Mouse (Mus musculus) gastrocnemius, adult 18-20 months (tissue): ENCODE measurements around the gene Serf2. TPM values are rescaled to one million over a fixed set of nuclear protein-coding genes. Genes with fewer than 3 reads are reported as not detected.
A peak's percentile ranks its signal among the peaks of the same experiment; 100 is the strongest.
"Not testable (repeated sequence)": the region's sequence is repeated elsewhere in the genome, so short reads cannot be mapped to it uniquely, and the experiment has no call there.

Experiments
- DNase-seq: peaks from one replicate; pipeline ENCODE4 v3.0.0; 2021; ENCODE audit warnings: low spot score
- total RNA-seq, 2 experiments: library from RNA; stranded (reverse); gene quantifications; 2 replicates each; pipeline ENCODE4 v1.2.3; 2021

The Serf2 gene
- total RNA-seq, 2 experiments from 2014 or later: 334 to 355 TPM

- no peak for DNase-seq
Observed at GRCm38 (mm10) chr2:121446506-121446905, 2.5 kb upstream of the Serf2 start.

- DNase-seq: no peak
Observed at GRCm38 (mm10) chr2:121447006-121447405, 2.0 kb upstream of the Serf2 start.

GRCm38 (mm10) chr2:121448136-121448535 is 859 bp upstream of the Serf2 start:
- DNase-seq: peak; percentile 57

DNA sequence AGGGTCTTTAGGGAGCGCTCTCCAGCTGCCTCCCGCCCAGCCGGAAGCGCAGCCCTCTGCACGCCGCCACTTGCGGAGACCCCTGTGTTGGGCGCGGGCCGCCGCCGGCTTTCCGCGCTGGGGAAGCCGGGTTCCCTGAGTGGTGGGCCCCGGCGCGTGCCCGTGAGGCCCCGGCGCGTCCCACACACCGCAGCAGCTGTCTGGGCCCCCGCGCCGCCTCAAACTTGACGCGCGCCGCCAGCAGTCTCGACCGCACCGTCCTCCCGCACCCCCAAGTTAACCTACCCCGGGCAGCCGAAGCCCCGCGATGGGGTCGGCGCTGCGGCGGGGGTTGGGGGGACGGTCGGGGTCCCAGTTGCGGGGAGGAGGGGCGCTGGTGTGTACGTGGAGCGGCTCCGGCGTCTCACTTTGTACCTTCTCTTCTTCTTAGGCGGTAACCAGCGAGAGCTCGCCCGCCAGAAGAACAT is 583 bp downstream of the Serf2 start:
- no peak for DNase-seq

DNA sequence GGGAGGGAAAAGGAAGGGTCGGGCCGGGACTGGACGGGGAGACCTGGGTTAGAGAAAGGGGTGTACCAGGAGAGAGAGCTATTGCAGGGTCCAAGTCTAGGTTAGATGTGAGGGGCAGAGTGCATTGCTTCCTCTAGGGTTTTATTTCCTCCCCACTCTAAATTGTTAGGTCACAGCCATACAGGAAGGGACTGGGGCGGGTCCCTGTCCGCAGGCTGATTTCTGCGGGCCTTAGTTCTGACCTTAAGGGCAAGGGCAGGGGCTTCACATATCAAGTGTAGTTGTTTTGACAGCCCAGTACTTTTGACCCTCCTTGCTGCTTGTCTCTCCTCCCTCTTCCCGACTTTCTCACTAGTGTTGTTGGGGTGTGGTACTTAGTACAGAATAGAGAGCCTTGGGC is 1.1 kb downstream of the Serf2 start:
- no peak for DNase-seq

GRCm38 (mm10) chr2:121452361-121452760 is 3.4 kb downstream of the Serf2 start:
- no peak for DNase-seq

DNA sequence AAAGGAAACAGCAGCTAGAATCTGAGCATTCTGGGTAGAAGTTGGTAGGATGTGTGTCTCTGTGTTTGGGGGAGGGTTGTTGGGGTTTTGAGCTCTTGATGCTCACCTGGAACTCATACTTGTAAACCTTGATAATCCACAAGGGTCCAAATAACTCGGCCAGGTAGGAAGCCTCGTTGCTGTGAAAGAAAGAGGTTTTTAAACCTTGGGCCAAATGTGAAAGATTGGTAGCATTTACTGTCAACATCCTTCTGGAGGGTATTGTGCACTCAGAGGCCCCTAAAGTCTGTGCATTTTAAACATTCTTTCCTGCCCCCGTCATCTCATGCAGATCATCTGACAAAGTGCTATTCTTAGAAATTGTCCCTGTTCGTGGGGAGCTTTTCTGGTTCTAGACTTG is 4.0 kb downstream of the Serf2 start, which contains the start of gene Hypk:
Gene Hypk (plus strand): TSS at position 301 of the 400 bp plus-strand sequence.
- DNase-seq: no peak

GRCm38 (mm10) chr2:121453917-121454316 is 4.9 kb downstream of the Serf2 start:
- DNase-seq: no peak

GRCm38 (mm10) chr2:121455534-121455933 is 6.5 kb downstream of the Serf2 start:
- DNase-seq: no peak

DNA sequence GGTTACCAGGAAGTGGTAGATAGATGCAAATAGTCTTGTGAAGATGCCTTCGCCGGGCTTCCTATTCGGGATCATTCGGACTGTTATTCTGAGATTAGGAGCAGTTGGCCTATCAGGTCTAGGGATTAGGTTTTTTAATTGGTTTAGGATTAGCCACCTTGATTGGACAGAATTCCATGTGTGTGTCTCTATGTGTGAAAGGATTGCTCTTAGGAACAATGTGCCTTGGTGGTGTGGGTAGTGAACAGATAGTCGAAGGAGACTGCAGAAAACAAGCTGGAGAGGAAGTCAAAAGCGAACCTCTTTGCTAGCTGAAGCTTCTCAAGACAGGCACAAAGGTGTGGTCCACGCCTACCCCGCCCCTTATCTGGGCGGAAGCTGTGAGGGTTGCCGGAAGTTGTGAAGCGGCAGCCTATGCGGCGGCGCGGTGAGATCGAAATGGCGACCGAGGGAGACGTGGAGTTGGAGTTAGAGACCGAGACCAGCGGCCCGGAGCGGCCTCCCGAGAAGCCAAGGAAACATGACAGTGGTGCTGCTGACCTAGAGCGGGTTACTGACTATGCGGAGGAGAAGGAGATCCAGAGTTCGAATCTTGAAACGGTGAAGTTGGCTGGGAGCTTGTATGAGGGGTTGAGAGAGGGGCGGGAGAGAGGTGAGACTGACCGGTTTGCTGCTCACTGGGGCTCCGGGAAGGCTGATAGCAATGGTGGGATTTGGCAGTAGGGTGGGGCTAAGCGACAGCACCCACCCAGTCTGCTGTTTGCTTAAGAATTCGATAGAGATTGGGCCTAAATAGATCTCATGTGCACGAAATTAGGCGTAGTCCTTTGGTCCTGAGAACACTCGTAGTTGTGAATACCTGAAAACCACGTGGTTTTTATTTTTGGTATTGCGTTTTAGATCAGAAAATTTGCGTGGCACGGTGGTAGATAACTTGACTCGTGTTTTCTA is 8.0 kb downstream of the Serf2 start, which contains the start of gene Serinc4:
Gene Serinc4 (minus strand): TSS at position 90 of the 951 bp plus-strand sequence.
- DNase-seq: peak; percentile 77

- no peak for DNase-seq
Observed at GRCm38 (mm10) chr2:121460071-121460470, 11.1 kb downstream of the Serf2 start.

- DNase-seq: not testable (repeated sequence)
Observed at GRCm38 (mm10) chr2:121468982-121469381, 20.0 kb downstream of the Serf2 start.

DNA sequence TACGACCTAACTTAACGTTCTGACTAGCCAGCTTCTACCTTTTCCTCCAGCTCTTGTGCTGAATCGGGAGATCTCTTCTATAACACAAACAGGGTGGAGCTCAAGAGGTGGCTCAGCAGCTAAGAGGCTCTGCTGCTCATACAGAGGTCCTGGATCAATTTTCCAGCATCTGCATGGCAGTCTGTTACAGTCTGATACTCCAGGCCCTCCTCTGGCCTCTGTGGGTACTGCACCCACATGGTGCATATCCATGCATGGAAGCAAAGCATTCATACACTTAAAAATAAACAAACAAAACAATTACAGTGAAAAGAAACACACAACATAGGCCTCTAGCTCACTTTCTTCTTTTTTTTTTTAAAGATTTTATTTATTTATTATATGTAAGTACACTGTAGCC is 23.8 kb downstream of the Serf2 start:
- not testable (repeated sequence) for DNase-seq

GRCm38 (mm10) chr2:121473301-121474179 is 24.5 kb downstream of the Serf2 start, which contains the start of gene Mfap1b:
Mfap1b (minus strand) TSS chr2:121474067.
- DNase-seq: peak; percentile 87

- no peak for DNase-seq
Observed at GRCm38 (mm10) chr2:121474180-121474535, 25.2 kb downstream of the Serf2 start.

GRCm38 (mm10) chr2:121475306-121475705 is 26.3 kb downstream of the Serf2 start:
- not testable (repeated sequence) for DNase-seq

DNA sequence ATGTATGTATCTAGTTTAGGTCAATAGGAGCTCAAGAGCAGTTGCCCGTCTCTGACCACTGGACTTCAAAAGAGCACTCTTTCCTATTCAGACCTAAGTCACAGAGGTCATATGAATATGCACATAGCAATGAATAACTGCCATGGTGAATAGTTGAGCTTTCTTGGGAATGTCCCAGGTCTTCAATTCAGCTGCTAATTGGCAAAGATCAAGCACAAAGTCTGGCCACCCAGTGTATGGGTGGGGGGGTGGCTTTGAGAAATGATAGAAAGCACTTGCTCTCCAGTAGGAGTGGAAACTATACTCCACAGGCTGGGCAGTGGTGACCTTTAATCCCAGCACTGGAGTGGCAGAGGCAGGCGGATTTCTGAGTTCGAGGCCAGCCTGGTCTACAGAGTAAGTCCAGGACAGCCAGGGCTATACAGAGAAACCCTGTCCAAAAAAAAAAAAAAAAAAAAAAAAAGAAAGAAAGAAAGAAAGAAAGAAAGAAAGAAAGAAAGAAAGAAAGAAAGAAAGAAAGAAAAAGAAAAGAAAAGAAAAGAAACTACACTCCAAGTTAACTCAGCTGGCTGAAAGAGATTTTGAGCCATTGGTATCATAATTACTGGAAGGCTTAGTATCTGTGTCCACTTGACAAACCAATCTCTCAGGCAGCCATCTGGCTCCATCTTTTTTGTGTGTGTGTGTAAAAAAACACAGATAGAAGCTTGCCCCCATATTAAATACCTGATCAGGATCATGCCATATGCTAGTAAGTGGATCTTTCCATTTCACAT is 28.7 kb downstream of the Serf2 start:
- no peak for DNase-seq

GRCm38 (mm10) chr2:121480498-121480897 is 31.5 kb downstream of the Serf2 start:
- DNase-seq: peak; percentile 25

DNA sequence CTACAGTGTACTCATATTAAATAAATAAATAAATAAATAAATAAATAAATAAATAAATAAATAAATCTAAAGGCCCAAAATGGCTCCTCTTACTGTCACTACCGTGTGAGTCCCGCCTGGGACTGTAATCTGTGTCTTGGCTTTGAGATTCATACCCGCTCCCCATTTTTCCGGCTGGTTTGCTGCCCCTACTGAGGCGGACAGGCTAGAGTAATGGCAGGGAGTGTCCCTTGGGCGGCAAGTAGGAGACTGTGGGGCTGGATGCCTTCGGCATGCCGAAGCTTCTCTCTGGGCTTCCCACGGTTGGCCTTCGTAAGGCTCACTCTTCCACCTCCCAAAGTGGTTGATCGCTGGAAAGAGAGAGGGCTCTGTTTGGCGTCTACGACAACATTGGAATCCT is 31.9 kb downstream of the Serf2 start:
- not testable (repeated sequence) for DNase-seq

- DNase-seq: no peak
Observed at GRCm38 (mm10) chr2:121483576-121483975, 34.6 kb downstream of the Serf2 start.

DNA sequence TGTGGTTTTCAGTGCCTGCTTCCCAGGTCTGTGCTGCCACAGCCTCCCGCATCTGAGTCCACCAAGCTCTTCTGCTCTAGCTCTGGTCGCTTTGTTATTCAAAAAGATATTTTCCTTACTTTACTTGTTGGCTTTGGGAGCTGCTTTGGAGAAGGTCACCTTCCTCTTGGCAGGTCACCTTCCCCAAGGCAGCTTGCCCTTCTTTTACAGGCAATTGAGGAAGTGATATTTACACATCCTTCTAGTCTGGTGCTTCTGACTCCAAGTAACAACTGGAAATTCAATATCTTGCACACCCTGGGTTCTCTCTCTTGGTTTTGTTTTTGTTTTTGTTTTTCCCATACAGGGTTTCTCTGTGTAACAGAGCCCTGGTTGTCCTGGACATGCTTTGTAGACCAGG is 35.4 kb downstream of the Serf2 start:
- not testable (repeated sequence) for DNase-seq
